Mouse (Mus musculus): ENCODE results near the gene Tcf3.

The Tcf3 gene

DNA sequence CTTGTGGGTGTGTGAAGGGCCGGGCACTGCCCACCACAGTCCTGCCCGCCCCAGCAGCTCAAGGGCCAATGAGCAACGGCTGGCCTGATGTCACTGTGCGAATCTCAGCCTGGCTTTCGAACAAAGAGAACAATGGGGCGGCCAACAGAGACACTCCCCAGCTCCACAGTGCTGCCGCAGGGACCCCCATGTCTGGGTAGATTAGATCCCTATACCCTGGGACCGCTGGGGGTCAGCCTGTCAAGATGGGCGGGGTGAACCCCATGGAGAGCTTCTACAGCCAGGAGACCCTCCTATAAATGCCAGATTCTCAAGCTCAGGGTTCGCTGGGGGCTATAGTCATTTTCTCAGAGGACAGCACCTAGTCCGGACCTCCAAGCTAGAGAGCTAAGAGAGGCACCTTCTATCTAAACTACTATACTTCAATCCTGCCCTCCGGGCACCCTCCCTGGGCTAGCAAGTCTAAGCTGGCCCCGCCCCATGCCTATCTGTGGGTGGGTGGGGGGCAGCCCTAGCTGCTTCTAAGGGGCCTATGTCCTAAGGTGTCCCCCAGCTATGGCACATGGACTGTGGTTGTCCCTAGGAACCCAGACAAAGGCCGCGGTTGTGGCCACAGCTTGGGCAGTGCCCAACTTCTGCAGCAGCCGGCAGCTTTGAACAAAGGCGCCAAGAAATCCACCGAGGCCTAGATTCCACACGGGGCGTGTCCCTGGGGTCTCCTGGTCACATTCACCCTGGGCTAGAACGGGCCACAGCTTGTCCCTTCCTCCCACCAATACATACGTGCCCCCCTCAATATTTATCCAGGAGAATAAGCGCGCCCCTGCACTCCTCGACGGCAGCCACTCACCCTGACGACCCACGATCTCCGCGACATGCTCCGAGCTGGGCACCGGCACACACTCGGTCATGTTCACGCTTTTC is 47.4 kb downstream of the Tcf3 start:
- DNase-seq (ENCODE audit: low read depth, low spot score): no peak

DNA sequence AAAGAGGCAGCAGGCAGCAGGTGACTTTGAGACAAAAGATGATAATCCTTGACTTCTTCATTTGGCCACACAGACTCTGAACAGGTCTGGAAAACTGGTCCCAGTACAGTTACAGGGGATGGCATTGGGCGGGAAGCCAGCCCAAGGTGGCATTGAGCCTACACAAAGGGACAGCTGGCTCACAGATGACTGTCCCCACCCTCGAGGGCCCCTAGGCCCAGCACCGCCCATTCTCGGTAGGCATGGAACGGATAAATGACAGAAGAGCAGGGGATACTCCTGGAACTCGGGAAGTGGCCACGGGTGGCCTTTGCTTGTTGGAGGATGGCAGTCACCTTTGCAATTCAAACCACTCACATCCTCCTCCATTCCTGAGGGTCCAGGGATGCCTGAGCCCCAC is 48.1 kb downstream of the Tcf3 start:
- DNase-seq (ENCODE audit: low read depth, low spot score): no peak

DNA sequence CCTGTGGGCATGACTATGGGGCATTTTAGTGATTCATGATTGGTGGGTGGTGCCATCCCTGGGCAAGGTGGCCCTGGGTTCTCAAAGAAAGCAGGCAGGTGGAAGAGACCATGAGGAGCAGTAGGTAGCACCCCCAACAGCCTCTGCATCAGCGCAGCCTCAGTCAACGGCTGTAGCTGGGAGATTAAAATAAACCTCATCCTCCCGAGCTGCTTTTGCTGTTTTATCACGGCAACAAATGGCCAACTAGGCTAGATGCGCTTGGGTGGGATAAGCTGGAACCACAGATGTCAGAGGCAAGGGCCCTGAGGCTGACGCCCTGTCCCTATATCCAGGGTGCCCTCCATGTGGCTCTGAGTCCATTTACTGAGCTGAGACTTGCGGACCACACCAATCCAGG is 48.7 kb downstream of the Tcf3 start:
- no peak for DNase-seq (ENCODE audit: low read depth, low spot score)

DNA sequence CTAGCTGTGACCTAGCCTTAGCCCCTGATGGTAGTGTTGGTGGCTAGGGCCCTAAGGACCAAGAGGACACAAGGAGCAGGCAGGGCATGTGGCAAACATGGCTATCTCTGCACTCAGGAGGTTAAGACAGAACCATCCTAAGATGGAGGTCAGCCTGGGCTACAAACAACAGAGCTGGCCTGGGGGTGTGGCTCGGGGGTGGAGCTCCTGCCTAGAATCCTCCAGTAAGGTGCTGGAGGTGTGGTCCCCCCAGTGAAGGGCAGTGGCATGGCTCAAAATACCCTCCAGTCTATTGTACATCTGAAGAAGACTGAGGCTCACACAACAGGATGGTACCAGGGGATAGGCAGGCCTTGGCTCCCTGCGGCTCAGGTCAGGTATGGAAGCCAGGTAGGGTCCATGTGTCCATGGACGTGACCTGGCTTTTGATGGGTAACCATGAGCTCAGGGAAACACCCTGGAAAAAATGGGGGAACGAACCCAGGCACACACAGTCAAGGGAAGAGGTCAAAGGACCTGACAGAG is 49.3 kb downstream of the Tcf3 start:
- no peak for DNase-seq (ENCODE audit: low read depth, low spot score)

DNA sequence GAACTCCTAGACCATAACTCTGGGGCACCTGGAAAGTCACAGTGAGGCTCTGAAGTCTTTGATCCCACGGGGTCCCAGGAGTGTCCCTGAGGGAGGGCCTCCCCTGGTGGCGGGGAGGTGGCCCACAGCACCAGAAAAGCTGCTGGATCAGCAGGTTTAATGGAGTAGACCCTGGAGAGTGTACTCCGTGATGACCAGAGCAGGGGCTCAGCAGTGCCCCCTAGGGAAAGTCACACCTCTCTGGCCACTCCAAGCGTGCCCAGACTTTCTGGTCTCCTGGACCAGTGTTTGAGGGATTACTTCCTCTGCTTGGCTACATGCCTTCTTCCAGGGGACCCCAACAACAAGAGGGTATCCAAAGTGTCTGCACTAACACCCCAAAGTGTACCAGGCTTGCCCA is 50.0 kb downstream of the Tcf3 start:
- DNase-seq (ENCODE audit: low read depth, low spot score): no peak

DNA sequence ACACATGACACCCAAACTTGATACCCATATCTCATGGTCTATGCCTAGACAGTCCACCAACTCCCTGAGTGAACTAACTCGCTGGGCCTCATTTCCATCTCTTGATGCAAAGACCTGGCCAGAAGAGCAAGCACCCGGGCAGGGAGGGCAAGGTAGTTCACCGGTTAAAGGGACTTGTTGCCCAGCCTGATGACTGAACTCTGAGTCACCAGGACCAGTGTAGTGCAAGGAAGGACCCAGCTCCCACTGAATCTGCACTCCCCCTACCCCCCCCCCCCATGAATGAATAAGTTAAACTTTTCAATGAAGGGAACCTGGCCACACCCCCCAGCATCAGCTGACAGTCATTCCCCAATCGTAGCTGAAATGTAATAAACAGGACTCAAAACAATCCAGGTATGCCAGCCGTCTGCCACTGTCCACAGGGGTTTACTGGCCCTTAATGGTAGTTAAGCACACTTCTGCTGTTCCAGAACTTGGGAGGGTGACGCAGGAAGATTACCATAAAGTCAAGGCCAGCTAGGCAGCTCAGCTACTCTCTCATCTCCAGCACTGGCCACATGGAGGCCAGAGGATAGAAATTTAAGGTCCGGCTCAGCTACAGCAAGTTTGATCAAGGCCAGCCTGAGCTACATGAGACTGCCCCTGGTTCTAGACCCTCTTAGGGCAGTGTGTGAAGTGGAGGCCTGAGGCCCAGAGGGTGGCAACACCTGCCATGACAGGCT is 50.6 kb downstream of the Tcf3 start:
- DNase-seq (ENCODE audit: low read depth, low spot score): no peak

DNA sequence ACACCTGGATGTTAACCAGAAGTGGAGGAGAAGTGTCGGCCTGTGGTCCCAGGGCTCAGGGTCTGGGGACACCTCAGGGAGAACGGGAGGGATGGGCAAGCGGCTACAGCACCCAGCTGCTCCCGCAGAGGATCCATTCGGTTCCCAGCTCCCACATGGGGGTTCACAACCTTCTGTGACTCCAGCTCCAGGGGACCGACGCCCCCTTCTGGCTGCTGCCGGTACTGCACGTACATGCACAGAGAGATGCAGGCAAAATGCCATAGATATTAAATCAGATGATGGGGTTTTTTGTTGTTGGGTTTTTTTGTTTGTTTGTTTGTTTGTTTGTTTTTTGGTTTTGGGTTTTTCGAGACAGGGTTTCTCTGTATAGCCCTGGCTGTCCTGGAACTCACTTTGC is 55.7 kb downstream of the Tcf3 start:
- DNase-seq (ENCODE audit: low read depth, low spot score): no peak

DNA sequence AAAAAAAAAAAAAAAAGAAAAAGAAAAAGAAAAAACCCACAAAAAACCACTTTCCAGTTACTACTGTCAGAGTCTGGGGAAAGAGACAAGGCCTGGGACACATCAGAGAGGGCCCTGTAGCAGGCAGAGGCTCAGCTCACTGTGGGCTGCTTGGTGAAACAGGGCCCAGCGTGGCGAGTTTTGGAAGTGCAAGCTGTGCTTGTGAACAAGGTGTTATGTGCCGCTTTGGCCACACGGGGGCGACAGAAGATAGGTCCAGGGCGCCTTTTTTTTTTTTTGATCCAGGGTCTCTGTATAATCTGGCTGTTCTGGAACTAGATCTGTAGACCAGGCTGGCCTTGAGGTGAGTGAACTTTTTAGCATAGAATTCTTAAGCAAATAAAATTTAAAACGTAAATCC is 57.3 kb downstream of the Tcf3 start:
- DNase-seq (ENCODE audit: low read depth, low spot score): peak; percentile 95

DNA sequence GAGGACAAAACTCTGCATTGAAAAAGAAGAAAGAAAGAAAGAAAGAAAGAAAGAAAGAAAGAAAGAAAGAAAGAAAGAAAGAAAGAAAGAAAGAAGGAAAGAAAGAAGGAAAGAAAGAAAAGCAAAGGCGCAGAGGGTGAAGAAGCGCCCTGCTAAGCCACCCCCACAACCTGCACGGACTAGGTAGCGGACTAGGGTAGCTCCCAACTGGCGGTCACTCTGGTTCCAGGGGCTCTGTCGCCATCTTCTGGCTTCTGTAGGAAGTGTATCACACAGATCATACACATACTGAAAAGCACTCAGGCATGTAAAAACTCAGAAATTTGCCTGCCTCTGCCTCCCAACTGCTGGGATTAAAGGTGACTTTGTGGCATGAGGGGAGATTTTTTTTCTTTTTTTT is 59.4 kb downstream of the Tcf3 start:
- DNase-seq (ENCODE audit: low read depth, low spot score): peak; percentile 71

DNA sequence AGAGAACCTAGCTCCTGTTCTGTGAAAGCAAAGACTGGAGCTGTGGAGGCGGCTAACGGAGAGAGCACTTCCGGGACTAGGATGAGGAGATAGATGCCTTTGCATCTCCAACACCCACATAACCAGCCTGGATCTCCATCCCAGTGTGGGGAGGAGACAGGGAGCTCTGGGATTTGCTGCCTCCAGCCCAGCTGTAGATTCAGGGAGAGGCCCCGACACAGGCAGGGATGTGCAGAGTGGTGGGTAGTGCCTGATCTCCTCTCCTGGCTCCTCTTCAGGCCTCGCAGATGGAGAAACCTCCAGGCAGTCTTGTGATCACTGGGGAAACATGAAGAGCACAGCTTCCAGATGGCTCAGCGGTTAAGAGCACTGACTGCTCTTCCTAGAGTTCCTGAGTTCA is 60.7 kb downstream of the Tcf3 start:
- DNase-seq (ENCODE audit: low read depth, low spot score): no peak

DNA sequence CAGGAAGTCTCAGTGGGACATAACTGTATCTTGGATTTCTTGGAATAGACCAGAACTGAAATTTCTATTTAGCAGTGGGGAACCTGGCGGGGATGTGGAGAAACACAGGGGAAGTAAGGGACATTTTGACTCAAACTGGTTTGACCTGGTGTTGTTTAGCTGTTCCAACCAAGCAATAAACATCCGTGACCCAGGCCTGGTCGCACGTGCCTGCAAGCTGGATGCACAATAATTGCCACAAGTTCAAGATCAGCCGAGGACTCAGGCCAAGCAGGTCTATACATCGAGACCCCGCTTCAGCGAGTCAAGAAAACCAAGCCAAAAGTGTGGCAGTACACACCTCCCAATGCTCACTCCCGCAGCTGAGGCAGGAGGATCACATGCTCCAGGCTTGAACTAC is 61.5 kb downstream of the Tcf3 start:
- DNase-seq (ENCODE audit: low read depth, low spot score): no peak

DNA sequence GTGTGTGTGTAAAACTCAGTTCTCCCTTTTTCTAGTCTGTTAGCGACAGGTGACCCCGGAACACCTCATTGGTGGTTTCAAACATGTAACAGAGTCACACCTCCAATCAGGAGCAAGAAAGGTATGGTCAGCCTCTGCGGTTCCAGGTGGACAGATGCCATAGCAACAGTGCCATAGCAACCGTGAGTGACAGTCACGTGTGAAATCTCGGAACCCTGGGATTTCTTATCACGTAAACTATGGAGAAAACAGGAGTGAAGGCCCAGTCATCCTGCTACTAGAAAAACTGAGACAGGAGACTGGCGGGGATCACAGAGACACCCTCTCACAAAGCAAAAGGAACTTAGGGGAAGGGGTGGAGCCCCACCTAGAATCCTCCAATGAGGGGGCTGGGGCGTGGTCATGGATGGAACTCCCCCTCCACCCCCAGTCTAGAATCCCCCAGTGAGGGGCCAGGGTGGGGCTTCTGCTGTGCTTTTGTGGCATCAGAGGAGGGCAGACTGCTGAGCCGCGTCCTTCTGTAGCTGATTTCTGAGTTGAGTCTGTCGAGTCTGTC is 62.0 kb downstream of the Tcf3 start:
- peak; percentile 72 for DNase-seq (ENCODE audit: low read depth, low spot score)

DNA sequence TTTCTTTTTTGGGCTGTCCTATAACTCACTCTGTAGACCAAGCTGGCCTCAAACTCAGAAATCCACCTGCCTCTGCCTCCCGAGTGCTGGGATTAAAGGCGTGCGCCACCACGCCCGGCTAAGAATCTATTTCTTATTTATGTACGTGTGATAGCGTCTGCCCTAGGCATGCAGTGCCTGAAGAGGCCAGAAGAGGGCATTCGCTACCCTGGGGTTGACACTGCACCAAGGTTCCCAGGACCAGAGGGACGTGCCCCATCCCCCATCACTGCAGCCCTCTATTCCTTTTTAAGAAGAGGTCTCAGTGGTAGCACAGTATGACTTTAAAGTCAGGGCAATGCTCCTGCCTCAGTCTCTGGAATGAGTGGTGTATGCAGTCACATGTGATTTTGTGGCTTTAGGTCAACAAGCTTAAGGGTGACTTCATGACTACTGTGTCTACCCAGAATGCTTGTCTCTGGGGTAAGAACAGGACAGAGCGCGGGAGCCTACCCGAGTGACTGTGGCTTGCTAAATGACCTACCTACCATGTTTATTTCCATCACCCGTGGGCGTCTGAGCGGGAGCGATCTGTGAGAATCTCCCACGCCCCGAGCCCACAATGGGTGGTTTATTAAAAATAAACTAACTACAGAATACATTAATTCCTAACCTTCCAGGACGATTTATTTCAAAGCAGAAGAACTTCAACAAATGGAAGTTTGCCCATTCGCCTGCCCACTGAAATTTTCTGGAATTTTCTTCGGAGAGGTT is 63.3 kb downstream of the Tcf3 start:
- no peak for DNase-seq (ENCODE audit: low read depth, low spot score)

DNA sequence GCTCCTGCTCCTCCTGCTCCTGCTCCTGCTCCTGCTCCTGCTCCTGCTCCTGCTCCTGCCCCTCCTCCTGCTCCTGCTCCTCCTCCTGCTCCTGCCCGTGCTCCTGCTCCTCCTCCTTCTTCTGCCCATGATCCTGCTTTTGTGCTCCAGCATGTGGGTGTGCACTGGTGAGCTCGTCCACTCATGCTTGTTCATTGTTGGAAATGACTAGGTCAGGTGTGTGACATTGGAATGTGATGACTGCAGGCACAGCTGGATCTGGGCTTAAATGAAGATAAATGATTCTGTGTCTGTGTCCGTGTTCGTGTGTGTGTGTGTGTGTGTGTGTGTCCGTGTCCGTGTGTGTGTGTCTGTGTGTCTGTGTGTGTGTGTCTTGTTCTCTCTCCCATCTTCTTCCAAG is 65.1 kb downstream of the Tcf3 start:
- no peak for DNase-seq (ENCODE audit: low read depth, low spot score)

DNA sequence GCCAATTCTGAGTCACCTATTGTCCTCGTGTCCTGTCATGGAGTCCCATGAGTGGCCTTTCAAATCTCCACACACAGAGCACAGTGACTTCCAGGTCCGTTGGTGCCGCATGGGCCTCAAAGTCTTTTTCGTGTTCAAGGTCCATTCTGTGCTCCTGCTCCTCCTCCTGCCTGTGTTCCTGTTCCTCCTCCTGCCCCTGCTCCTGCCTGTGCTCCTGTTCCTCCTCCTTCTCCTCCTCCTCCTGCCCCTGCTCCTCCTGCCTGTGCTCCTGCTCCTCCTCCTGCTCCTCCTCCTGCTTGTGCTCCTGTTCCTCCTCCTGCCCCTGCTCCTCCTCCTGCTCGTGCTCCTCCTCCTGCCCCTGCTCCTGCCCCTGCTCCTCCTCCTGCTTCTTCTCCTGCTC is 65.5 kb downstream of the Tcf3 start:
- no peak for DNase-seq (ENCODE audit: low read depth, low spot score)

DNA sequence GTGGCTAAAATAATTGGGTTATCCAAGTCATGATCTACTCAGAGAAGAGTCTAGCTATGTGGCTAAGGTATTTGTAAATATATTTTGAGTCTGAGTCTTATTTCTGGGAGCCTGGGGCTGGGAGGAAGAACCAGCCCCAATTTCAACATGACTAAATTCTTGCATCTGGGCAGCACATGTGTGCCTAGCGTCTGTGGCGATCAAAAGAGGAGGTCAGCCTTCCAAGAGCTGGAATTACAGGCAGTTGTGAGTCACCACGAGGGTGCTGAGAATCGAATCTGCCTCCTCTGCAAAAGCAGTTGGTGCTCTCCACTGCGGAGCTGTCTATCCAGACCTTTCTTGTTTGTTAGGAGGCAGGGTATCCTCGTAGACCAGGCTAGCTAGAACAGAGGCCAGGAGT is 67.7 kb downstream of the Tcf3 start:
- no peak for DNase-seq (ENCODE audit: low read depth, low spot score)

DNA sequence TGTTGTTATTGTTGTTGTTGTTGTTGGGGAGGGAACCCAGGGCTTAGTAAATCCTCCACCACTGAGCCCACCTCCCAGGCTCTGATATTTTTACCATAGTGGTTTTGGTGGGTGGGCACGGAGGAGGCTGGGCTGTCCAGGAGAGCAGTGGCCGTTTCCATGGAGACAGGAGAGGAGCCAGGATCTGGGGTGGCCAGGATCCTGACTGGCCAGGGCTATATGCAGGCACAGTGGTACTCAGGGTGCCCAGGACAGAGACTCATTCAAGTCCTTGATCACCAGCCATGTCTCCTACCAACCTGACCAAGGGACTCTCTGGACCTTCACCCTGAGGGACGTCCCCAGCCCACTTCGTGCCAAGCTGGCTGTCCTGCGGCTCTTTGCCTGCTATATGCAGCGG is 69.7 kb downstream of the Tcf3 start:
- DNase-seq (ENCODE audit: low read depth, low spot score): no peak
